Mouse (Mus musculus): Measurements from ENCODE around the gene Mrpl57. TPM values are rescaled to one million over a fixed set of nuclear protein-coding genes. Genes with fewer than 3 reads are reported as not detected.
"Not testable (repeated sequence)": the region's sequence is repeated elsewhere in the genome, so short reads cannot be mapped to it uniquely, and the experiment has no call there.

The Mrpl57 gene
- total and polyA plus RNA-seq, 2 experiments from 2014 or later, result 48.3 to 205 TPM

DNA sequence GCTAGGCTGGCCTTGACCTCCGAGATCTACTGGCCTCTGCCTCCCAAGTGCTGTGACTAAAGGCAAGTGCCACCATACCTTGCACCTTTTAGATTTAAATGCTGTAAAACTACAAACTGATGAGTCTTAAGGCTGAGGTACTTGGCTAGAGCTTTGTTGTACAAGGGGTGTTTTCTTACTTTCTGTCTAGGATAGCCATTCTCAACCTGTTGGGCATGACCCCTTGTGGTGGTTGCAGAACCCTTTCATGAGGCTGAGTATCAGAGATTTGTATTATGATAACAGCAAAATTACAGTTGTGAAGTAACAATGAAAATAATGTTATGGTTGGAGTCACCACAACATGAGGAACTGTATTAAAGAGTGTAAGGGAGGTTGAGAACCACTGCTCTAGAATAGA is 1.2 kb downstream of the Mrpl57 start:
- H3K9me3 ChIP-seq (ENCODE audit: low read length), result no peaks in the 10 kb centered on the region
- WGBS, result 76% methylated on average over 1 of the region's 1 CpGs
- H3K36me3 ChIP-seq (ENCODE audit: insufficient read depth, low read length), result no peaks in the 10 kb centered on the region
- peak overlapping the region; percentile 78; the same call in 1 of the 2 replicates for H3K9ac ChIP-seq (replicated peaks; ENCODE audit: low read length, poor library complexity, severe bottlenecking)
- peak; percentile 32 for TF ChIP-seq CTCF (IDR thresholded peaks at IDR 0.05)
- peak overlapping the region; percentile 96; the same call in 1 of the 2 replicates for H3K27ac ChIP-seq (ENCODE audit: low read depth, low read length)
- no peaks in the 10 kb centered on the region for H3K27me3 ChIP-seq (ENCODE audit: insufficient read depth, low read length)
- ATAC-seq (ENCODE audit: low FRiP score) (no peak), DNase-seq (ENCODE audit: low spot score) (no peak)
- peak overlapping the region; percentile 76 for H3K4me2 ChIP-seq (ENCODE audit: low read depth, low read length, poor library complexity, severe bottlenecking)
- peak overlapping the region; percentile 76 for H3K4me3 ChIP-seq (ENCODE audit: low read depth, low read length)
- peaks cover 5% of the 10 kb centered on the region; the same call in 1 of the 2 replicates for H3K4me1 ChIP-seq (ENCODE audit: insufficient read depth, low read length)

DNA sequence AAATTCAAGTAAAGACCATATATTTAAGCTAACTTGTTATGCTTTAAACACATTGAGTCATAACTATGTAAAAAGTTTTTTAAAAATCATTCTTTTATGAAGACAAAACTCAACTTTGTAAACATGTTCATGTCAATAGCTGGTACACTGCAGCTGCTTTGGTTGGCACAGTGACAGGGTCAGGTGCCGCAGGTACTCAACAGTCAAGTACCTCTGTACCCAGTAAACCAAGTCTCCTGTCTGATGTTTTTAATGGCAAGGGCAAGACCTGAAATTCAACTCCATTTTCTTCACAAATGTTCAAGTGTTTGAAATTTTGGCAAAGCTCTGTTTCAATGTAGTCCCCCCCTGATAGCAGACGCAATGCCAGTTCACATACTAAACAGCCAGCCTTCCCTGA is 7.5 kb downstream of the Mrpl57 start:
- H3K4me2 ChIP-seq (ENCODE audit: low read depth, low read length, poor library complexity, severe bottlenecking), result no peak overlapping the region
- no peaks in the 10 kb centered on the region for H3K4me1 ChIP-seq (ENCODE audit: insufficient read depth, low read length)
- no peak overlapping the region for H3K27ac ChIP-seq (ENCODE audit: low read depth, low read length)
- no peak for TF ChIP-seq CTCF (IDR thresholded peaks at IDR 0.05)
- H3K4me3 ChIP-seq (ENCODE audit: low read depth, low read length), result no peak overlapping the region
- H3K27me3 ChIP-seq (ENCODE audit: insufficient read depth, low read length), result no peaks in the 10 kb centered on the region
- 94% methylated on average over 2 of the region's 2 CpGs for WGBS
- H3K9me3 ChIP-seq (ENCODE audit: low read length), result no peaks in the 10 kb centered on the region
- H3K36me3 ChIP-seq (ENCODE audit: insufficient read depth, low read length), result peaks cover 20% of the 10 kb centered on the region
- H3K9ac ChIP-seq (replicated peaks; ENCODE audit: low read length, poor library complexity, severe bottlenecking), result no peak overlapping the region
- ATAC-seq (ENCODE audit: low FRiP score) (no peak), DNase-seq (ENCODE audit: low spot score) (no peak)

DNA sequence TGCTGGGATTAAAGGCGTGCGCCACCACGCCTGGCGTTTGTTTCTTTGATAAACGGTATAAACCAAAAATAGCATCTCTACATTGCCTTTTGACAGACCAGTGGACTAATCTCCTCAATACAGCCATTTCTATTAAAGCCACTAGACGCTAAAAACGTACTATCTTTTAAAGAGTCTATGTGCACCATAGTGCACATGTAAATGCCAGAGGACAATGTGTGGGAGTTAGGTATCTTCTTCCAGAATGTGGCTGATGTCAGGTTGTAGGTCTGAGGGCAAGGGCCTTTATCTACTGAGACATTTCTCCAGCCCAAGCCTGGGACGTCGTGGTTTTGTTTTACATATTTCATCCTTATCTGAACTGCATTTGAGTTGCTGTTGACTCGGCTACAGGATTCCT is 9.1 kb downstream of the Mrpl57 start:
- ATAC-seq (ENCODE audit: low FRiP score) (no peak), DNase-seq (ENCODE audit: low spot score) (no peak)
- TF ChIP-seq CTCF (IDR thresholded peaks at IDR 0.05), result no peak
- Histone ChIP-seq H3K4me2 (ENCODE audit: low read depth, low read length, poor library complexity, severe bottlenecking) (no peak overlapping the region), H3K9ac (replicated peaks; ENCODE audit: low read length, poor library complexity, severe bottlenecking) (no peak overlapping the region), H3K36me3 (ENCODE audit: insufficient read depth, low read length) (peaks cover 24% of the 10 kb centered on the region), H3K9me3 (ENCODE audit: low read length) (no peaks in the 10 kb centered on the region), H3K4me1 (ENCODE audit: insufficient read depth, low read length) (no peaks in the 10 kb centered on the region), H3K27ac (ENCODE audit: low read depth, low read length) (no peak overlapping the region), H3K4me3 (ENCODE audit: low read depth, low read length) (no peak overlapping the region), H3K27me3 (ENCODE audit: insufficient read depth, low read length) (no peaks in the 10 kb centered on the region)
- 94% methylated on average over 10 of the region's 10 CpGs for WGBS

DNA sequence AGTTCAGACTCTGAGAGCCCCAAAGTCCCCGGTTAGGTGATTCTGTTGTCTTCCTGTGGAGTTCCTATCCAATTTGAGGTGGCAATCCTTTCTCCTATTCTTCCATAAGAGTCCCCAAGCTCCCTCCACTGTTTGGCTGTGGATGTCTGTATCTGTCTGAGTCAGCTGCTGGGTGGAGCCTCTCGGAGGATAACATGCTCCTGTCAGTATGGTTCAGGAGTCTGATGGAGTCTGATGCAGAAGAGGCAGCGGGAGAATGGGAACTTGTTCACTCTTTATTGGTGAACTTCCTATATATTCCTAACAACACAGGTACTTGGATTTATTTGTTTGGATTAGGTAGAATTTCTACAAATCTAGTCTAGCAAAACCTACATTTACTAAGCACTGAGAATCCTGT is 18.5 kb downstream of the Mrpl57 start:
- ATAC-seq (ENCODE audit: low FRiP score) (no peak), DNase-seq (ENCODE audit: low spot score) (no peak)
- Histone ChIP-seq H3K4me1 (ENCODE audit: insufficient read depth, low read length) (no peaks in the 10 kb centered on the region), H3K36me3 (ENCODE audit: insufficient read depth, low read length) (peaks cover 22% of the 10 kb centered on the region), H3K9me3 (ENCODE audit: low read length) (no peaks in the 10 kb centered on the region), H3K4me2 (ENCODE audit: low read depth, low read length, poor library complexity, severe bottlenecking) (no peak overlapping the region), H3K4me3 (ENCODE audit: low read depth, low read length) (no peak overlapping the region), H3K27me3 (ENCODE audit: insufficient read depth, low read length) (no peaks in the 10 kb centered on the region), H3K9ac (replicated peaks; ENCODE audit: low read length, poor library complexity, severe bottlenecking) (no peak overlapping the region), H3K27ac (ENCODE audit: low read depth, low read length) (no peak overlapping the region)
- no peak for TF ChIP-seq CTCF (IDR thresholded peaks at IDR 0.05)
- WGBS, result 89% methylated on average over 3 of the region's 3 CpGs

DNA sequence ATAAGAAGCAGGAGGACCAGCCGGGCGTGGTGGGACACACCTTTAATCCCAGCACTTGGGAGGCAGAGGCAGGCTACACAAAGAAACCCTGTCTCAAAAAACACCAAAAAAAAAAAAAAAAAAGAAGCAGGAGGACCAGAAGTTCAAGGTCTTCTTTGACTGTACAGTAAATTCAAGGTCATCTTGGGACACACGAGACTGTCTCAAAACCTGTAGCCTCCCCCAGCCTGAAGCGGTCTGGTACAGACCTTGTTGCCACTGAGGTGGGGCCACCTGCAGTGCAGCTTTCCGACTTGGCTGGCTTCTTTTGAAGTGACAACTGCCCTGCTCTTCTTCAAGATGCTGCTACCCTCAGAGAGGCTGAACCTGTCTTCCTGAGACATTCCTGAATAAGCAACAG is 22.0 kb downstream of the Mrpl57 start:
- not testable (repeated sequence) for ATAC-seq (ENCODE audit: low FRiP score); H3K4me2 ChIP-seq (ENCODE audit: low read depth, low read length, poor library complexity, severe bottlenecking); H3K9me3 ChIP-seq (ENCODE audit: low read length)

DNA sequence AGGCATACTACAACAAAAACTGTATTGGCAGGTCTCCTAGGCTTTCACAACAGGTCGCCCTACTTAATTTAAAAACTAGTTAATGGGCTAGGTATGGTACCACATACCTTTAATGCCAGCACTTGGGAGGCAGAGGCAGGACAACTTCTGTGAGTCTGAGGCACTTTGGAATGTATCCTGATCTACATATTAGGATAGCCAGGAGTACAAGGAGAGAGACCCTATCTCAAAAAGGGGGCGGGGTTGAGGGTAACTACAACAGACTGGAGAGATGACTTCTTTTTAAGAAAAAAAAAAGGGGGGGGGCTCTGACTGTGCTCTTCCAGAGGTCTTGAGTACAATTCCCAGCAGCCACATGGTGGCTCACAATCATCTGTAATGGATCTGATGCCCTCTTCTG is 22.6 kb downstream of the Mrpl57 start:
- DNase-seq (ENCODE audit: low spot score), result no peak
- Histone ChIP-seq H3K4me1 (ENCODE audit: insufficient read depth, low read length) (no peaks in the 10 kb centered on the region), H3K27ac (ENCODE audit: low read depth, low read length) (no peak overlapping the region), H3K36me3 (ENCODE audit: insufficient read depth, low read length) (peaks cover 22% of the 10 kb centered on the region), H3K4me2 (ENCODE audit: low read depth, low read length, poor library complexity, severe bottlenecking) (no peak overlapping the region), H3K9me3 (ENCODE audit: low read length) (no peaks in the 10 kb centered on the region), H3K9ac (replicated peaks; ENCODE audit: low read length, poor library complexity, severe bottlenecking) (no peak overlapping the region), H3K27me3 (ENCODE audit: insufficient read depth, low read length) (no peaks in the 10 kb centered on the region), H3K4me3 (ENCODE audit: low read depth, low read length) (no peak overlapping the region)
- 98% methylated on average over 2 of the region's 2 CpGs for WGBS
- no peak for TF ChIP-seq CTCF (IDR thresholded peaks at IDR 0.05)
- ATAC-seq (ENCODE audit: low FRiP score), result no peak

More for the DNA sequence above, 22.0 kb downstream of the Mrpl57 start:
- H3K27ac ChIP-seq (ENCODE audit: low read depth, low read length); H3K4me3 ChIP-seq (ENCODE audit: low read depth, low read length); H3K4me1 ChIP-seq (ENCODE audit: insufficient read depth, low read length); H3K27me3 ChIP-seq (ENCODE audit: insufficient read depth, low read length); H3K9ac ChIP-seq (replicated peaks; ENCODE audit: low read length, poor library complexity, severe bottlenecking); DNase-seq (ENCODE audit: low spot score): not testable (repeated sequence)
- WGBS, result 73% methylated on average over 5 of the region's 5 CpGs
- peaks cover 20% of the 10 kb centered on the region for H3K36me3 ChIP-seq (ENCODE audit: insufficient read depth, low read length)
